Mouse (Mus musculus): ENCODE results near the gene Ncoa4. TPM values are rescaled to one million over a fixed set of nuclear protein-coding genes. Genes with fewer than 3 reads are reported as not detected.
A peak's percentile ranks its signal among the peaks of the same experiment; 100 is the strongest.

Ncoa4 gene
- polyA plus RNA-seq, 1 experiment from 2014 or later = 93.5 TPM

DNA sequence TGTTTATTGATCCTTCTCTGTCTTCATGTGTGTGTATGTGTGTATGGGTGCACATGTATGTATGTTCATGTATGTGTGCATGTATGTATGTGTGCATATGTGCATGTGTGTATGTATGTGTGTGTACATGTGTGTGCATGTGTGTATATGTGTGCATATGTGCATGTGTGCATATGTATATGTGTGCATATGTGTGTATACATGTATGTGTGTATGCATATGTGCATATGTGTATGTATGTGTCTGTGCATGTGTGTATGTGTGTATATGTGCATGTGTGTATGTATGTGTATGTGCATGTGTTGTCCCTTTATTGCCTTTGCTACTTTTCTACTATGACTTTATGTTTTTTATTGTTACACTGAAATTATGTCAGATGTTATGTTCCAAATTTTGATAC, 14.9 kb upstream of the Ncoa4 start:
- Histone ChIP-seq H3K4me3 (no peak overlapping the region), H3K9ac (no peak overlapping the region), H3K27me3 (0 out of 2 replicates have a peak, but pooled peaks cover 4% of the 10 kb centered on the region), H3K4me2 (no peak overlapping the region), H3K4me1 (replicated peaks) (no peaks in the 10 kb centered on the region), H3K27ac (no peak overlapping the region), H3K36me3 (no peaks in the 10 kb centered on the region), H3K9me3 (0 out of 2 replicates have a peak, but pooled peaks cover 12% of the 10 kb centered on the region)
- no peak for ATAC-seq (ENCODE audit: low FRiP score)

DNA sequence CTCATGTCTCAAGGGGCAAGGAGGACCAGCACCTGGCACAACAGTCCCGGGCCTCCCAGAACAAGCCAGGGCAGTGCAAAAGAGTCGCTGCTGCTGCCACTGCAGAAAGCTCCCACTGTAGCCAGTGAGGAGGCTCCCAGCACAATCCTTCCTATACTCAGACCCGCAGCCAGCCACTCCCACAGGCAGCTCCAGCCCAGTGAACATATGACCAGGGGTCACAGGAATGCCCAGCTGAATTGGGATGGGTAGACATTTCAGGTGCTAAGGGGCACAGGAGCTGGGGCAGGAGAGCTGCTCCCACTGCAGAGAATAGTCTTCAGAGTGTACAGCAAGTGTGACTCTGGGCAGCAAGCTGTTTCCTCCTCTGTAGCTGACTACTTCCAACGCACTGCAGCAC, 14.3 kb upstream of the Ncoa4 start:
- no peak for ATAC-seq (ENCODE audit: low FRiP score)
- WGBS = 75% methylated on average over 4 of the region's 4 CpGs
- Histone ChIP-seq H3K4me1 (replicated peaks) (no peaks in the 10 kb centered on the region), H3K9ac (no peak overlapping the region), H3K27ac (no peak overlapping the region), H3K36me3 (no peaks in the 10 kb centered on the region), H3K4me3 (no peak overlapping the region), H3K27me3 (0 out of 2 replicates have a peak, but pooled peaks cover 4% of the 10 kb centered on the region), H3K4me2 (no peak overlapping the region), H3K9me3 (0 out of 2 replicates have a peak, but pooled peaks cover 12% of the 10 kb centered on the region)

DNA sequence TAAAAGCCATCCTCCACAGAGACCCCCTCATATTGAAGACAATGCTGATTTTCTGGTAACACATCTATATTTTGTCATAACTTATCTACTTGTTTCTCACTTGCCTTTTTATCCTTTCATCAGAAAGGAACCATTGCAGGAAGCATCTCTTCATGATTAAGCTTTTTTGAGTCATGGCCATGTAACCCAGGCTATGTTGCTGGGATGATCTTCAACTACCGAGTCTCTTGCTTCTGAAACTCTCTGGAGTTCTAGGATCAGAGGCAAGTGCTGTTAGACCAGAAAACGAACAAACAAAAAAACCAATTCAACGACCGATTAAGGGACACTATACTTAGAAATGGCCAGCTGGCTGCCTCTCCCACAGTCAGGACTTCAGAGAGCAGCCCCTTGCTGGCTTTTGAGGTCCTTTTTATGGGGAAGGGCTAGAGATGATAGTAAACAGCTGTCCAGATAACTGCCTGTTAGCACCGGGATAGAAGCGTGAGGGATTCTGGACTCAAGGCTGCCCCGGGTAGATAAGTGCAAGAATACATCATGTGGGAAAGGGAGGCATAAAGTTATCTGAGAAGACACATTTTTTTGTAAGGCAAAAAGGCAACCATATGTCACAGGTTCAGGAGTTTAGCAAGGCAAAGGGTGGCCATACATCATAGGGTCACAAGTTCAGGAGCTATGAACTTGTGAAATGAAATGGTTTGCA, 13.7 kb upstream of the Ncoa4 start:
- H3K9ac ChIP-seq = no peak overlapping the region
- 0 out of 2 replicates have a peak, but pooled peaks cover 4% of the 10 kb centered on the region for H3K27me3 ChIP-seq
- WGBS = 89% methylated on average over 7 of the region's 7 CpGs

DNA sequence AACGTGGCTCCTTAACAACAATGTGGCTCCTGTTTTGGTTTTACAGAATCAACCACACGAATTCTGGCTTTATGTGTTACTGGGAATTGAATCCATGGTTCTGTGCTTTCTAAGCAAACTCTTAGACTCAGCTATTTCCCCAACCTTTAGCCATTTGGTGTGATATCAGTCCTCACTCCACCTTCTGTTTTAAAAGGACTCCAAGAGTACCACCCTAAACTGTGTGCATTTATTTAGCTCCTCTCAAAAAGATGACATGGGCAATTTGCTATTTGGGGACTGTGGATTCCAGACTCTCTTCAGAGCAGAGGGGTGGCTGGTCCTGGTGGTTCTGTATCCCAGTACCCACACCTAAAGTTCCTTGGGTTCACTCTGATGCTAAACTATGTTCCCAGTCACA, 13.1 kb upstream of the Ncoa4 start:
- Histone ChIP-seq H3K4me2 (no peak overlapping the region), H3K4me3 (no peak overlapping the region), H3K9ac (no peak overlapping the region), H3K27ac (no peak overlapping the region), H3K27me3 (0 out of 2 replicates have a peak, but pooled peaks cover 4% of the 10 kb centered on the region), H3K4me1 (replicated peaks) (no peaks in the 10 kb centered on the region), H3K36me3 (no peaks in the 10 kb centered on the region), H3K9me3 (0 out of 2 replicates have a peak, but pooled peaks cover 12% of the 10 kb centered on the region)
- ATAC-seq (ENCODE audit: low FRiP score) = no peak
- 62% methylated on average over 2 of the region's 2 CpGs for WGBS

More for the DNA sequence above, 13.7 kb upstream of the Ncoa4 start:
- no peak for ATAC-seq (ENCODE audit: low FRiP score)
- no peaks in the 10 kb centered on the region for H3K36me3 ChIP-seq
- H3K4me1 ChIP-seq (replicated peaks) = no peaks in the 10 kb centered on the region
- H3K27ac ChIP-seq = no peak overlapping the region
- no peak overlapping the region for H3K4me2 ChIP-seq
- no peak overlapping the region for H3K4me3 ChIP-seq
- H3K9me3 ChIP-seq = 0 out of 2 replicates have a peak, but pooled peaks cover 12% of the 10 kb centered on the region

DNA sequence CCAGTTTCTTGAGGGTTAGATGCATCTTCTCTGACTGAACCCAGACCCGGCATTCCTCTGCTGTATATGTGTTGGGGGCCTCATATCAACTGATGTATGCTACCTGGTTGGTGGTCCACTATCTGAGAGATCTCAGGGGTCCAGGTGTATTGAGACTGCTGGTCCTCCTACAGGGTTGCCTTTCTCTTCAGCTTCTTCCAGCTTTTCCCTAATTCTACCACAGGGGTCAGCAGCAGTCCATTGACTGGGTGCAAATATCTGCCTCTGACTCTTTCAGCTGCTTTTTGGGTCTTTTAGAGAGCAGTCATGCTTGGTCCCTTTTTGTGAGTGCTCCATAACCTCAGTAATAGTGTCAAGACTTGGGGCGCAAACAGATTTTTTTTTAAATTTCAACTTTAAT, 8.8 kb upstream of the Ncoa4 start:
- ATAC-seq (ENCODE audit: low FRiP score) = no peak

DNA sequence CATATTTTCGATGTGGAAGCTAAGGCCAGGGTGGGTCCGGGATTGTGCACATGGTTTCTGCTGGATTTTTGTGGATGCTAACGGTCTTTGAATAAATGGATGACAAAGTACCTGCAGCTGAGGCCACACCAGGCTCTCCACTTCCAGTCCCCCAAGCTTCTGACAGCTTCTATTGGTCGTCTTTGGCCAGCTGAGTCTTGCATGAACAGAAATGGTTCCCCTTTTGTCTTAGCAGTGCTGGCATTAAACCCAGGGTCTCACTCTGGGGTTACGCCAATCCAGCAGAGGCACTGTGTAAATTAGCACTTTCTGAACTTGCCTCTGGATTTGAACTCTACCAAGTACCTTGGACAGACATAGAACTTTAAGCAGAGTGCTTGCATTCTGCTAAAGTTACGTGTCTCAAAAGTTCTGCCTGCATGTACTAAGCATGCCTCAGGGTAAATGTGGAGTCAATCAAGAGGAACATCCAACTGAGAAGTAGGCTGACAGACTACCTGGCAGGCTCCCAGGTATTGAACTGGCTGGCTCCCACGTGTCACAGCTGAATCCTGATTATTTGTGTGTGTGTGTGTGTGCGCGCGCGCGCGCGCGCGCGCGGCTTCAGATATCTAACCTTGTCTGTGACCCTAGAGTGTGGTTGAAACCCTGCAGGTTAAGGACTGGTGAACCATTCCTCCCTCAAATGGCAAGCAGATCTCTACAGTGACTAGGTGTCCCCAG, 7.3 kb upstream of the Ncoa4 start:
- no peak overlapping the region for H3K9ac ChIP-seq
- no peak overlapping the region for H3K27ac ChIP-seq
- H3K4me1 ChIP-seq (replicated peaks) = no peaks in the 10 kb centered on the region
- ATAC-seq (ENCODE audit: low FRiP score) = no peak
- no peaks in the 10 kb centered on the region for H3K27me3 ChIP-seq
- H3K4me3 ChIP-seq = no peak overlapping the region
- 0 out of 2 replicates have a peak, but pooled peaks cover 7% of the 10 kb centered on the region for H3K9me3 ChIP-seq
- no peaks in the 10 kb centered on the region for H3K36me3 ChIP-seq
- no peak overlapping the region for H3K4me2 ChIP-seq
- WGBS = 90% methylated on average over 18 of the region's 18 CpGs

More for the DNA sequence above, 8.8 kb upstream of the Ncoa4 start:
- WGBS = 90% methylated on average over 2 of the region's 2 CpGs
- 0 out of 2 replicates have a peak, but pooled peaks cover 4% of the 10 kb centered on the region for H3K27me3 ChIP-seq
- no peak overlapping the region for H3K4me2 ChIP-seq
- H3K4me1 ChIP-seq (replicated peaks) = no peaks in the 10 kb centered on the region
- no peaks in the 10 kb centered on the region for H3K36me3 ChIP-seq
- H3K27ac ChIP-seq = no peak overlapping the region
- H3K4me3 ChIP-seq = no peak overlapping the region
- 0 out of 2 replicates have a peak, but pooled peaks cover 12% of the 10 kb centered on the region for H3K9me3 ChIP-seq
- H3K9ac ChIP-seq = no peak overlapping the region

DNA sequence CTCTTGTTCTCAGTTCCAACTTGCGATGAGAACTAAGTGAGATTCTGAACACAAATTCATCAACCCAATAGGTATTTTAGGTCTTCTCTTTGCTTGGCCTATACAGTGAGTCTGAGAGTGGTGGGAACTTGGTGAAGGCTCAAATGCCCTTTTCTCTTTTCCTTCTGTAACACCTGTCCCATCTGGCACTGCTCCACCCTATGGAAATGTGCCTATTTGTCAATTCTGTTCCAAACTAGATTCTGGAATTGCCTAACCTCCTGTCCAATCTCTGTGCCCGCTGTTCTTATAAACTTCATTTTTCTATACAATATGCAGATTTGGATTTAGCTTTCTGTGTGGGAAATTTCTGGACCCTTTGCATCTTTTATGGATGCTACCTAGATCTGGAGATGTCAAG, 6.5 kb upstream of the Ncoa4 start:
- no peak for ATAC-seq (ENCODE audit: low FRiP score)
- Histone ChIP-seq H3K4me1 (replicated peaks) (no peaks in the 10 kb centered on the region), H3K27me3 (no peaks in the 10 kb centered on the region), H3K36me3 (no peaks in the 10 kb centered on the region), H3K9ac (no peak overlapping the region), H3K4me3 (no peak overlapping the region), H3K27ac (no peak overlapping the region), H3K4me2 (no peak overlapping the region), H3K9me3 (0 out of 2 replicates have a peak, but pooled peaks cover 2% of the 10 kb centered on the region)
- 93% methylated on average over 2 of the region's 2 CpGs for WGBS

DNA sequence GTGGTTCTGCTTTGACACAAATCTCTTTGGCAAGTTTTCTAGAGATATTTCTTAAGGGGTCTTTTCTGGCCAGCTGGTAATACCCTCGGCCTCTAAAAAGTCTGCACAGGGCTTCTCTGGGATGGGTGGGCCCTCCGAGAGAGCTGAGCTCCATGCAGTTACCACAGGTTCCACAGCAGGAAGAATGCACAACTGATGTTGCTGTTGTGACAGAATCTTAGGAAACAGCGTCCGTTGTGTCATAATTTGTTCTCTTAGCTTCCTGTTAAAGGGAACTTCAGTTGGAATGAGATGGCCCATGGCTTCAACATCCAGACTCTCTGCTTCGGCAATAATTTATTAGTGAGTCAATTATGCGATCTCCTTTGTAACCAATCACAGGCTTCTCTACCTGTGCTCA, 4.9 kb upstream of the Ncoa4 start:
- no peak for ATAC-seq (ENCODE audit: low FRiP score)
- H3K27ac ChIP-seq = no peak overlapping the region
- H3K9me3 ChIP-seq = no peaks in the 10 kb centered on the region
- no peaks in the 10 kb centered on the region for H3K27me3 ChIP-seq
- H3K4me2 ChIP-seq = no peak overlapping the region
- WGBS = 85% methylated on average over 6 of the region's 6 CpGs
- no peak overlapping the region for H3K4me3 ChIP-seq
- no peaks in the 10 kb centered on the region for H3K36me3 ChIP-seq
- H3K4me1 ChIP-seq (replicated peaks) = peaks cover 6% of the 10 kb centered on the region
- no peak overlapping the region for H3K9ac ChIP-seq

DNA sequence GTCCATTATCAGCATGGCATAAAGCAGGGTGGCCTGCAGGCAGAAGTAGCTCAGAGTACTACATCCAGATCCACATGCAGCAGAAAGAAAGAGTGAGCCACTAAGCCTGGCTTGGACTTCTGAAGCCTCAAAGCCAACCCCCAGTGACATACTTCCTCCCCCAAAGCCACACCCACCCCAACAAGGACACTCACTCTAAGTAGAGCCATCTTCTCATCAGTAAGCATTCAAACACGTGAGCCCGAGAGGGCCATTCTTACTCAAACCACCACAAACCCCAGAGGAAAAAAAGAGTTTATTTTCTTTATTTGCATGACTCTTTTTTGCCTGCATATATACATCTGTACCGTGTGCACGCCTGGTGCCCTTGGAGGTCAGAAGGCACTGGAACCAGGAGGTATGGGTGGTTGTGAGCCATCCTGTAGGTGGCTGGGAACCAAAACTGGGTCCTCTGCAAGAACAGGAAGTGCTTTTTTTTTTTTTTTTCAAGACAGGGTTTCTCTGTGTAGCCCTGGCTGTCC, 455 bp upstream of the Ncoa4 start:
- Histone ChIP-seq H3K9ac (peak overlapping the region; percentile 94), H3K27ac (peak overlapping the region; percentile 71), H3K27me3 (no peaks in the 10 kb centered on the region), H3K9me3 (no peaks in the 10 kb centered on the region), H3K4me2 (peak overlapping the region; percentile 82), H3K4me1 (replicated peaks) (peaks cover 29% of the 10 kb centered on the region), H3K4me3 (peak overlapping the region; percentile 83), H3K36me3 (no peaks in the 10 kb centered on the region)
- 34% methylated on average over 4 of the region's 4 CpGs for WGBS
- peak; percentile 62; the same call in 1 of the 2 replicates for ATAC-seq (ENCODE audit: low FRiP score)

DNA sequence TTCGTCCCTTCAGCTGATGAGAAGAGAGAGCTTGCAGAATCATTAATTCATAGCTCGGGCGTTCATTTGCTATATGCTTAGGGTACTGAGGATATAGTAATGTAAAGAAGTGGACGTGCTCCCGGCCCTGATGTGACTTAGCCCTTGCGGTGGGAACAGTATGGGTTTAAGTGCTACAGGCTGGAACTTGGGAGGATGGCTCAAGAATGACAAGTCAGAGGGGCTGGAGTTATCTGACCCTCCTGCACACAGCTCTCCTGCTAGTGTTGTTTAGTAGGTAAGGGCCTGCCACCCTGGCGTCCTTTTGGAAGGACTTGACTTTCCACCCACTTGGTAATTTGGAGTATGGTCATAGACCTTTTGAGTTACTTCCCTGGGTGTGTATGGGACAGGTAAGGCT, 898 bp downstream of the Ncoa4 start:
- 38% methylated on average over 7 of the region's 7 CpGs for WGBS
- no peaks in the 10 kb centered on the region for H3K36me3 ChIP-seq
- H3K4me1 ChIP-seq (replicated peaks) = peaks cover 35% of the 10 kb centered on the region
- H3K27me3 ChIP-seq = no peaks in the 10 kb centered on the region
- ATAC-seq (ENCODE audit: low FRiP score) = no peak
- H3K4me3 ChIP-seq = peak overlapping the region; percentile 83
- H3K27ac ChIP-seq = peak overlapping the region; percentile 88; the same call in 1 of the 2 replicates
- no peaks in the 10 kb centered on the region for H3K9me3 ChIP-seq
- peak overlapping the region; percentile 94 for H3K9ac ChIP-seq
- H3K4me2 ChIP-seq = peak overlapping the region; percentile 82

DNA sequence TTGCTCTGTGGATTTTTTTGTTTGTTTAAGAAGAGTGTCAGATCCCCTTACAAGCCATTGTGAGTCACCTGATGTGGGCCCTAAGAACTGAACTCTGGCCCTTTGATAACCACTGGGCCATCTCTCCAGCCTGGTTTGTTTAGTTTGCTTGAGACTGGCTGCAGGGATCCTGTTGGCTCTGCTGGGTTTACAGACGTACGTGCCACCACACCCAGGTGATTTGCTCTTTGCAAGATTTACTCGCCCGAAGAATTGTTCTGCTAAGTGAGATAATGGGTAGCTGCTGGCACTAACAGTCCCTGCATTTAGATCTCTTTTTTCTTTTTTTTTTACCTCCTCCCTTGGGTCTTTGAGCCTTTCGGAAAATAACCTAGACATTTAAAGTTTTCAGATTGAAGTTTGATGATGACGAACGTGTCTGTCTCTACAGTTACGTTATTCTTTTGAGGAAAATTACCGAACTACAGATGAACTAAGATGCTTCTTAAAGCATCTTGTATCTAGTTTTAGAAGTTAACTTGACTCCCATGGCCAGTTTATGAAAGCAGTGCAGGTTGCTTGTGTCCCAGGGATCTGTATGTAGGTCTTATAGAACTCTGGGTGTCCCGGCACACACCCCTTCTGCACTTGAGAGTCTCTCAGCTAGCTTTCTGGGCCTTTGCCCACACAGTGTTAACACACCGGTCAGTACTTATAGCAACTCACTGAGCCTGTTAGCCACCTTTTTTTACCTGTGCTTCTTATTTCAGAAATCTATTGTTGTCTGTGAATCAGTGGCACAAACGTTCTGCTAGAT, 1.6 kb downstream of the Ncoa4 start:
- H3K9me3 ChIP-seq = no peaks in the 10 kb centered on the region
- H3K9ac ChIP-seq = peak overlapping the region; percentile 94
- no peaks in the 10 kb centered on the region for H3K27me3 ChIP-seq
- H3K4me1 ChIP-seq (replicated peaks) = peaks cover 37% of the 10 kb centered on the region
- H3K4me2 ChIP-seq = peak overlapping the region; percentile 82
- no peak for ATAC-seq (ENCODE audit: low FRiP score)
- no peaks in the 10 kb centered on the region for H3K36me3 ChIP-seq
- WGBS = 91% methylated on average over 12 of the region's 12 CpGs
- H3K4me3 ChIP-seq = peak overlapping the region; percentile 83
- H3K27ac ChIP-seq = no peak overlapping the region

DNA sequence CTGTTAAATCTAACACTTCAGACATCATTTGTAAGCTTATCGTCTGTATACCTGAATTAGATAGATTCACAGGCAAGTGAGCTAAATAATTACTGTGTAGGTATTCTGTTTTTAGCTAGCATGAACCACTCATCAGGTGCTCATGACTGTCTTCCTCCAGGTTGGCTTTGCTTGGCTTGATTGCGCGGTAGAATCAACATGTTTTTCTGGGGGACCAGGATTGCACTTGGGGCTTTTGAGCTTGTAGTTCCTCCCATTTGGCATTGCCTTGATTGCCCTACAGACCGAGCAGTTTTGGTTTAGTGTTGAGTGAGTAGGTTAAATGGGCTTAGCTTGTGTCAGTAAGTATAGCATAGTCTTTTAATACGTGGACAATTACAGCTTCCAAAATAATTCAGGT, 2.6 kb downstream of the Ncoa4 start:
- Histone ChIP-seq H3K27ac (no peak overlapping the region), H3K9ac (no peak overlapping the region), H3K4me1 (replicated peaks) (peaks cover 37% of the 10 kb centered on the region), H3K27me3 (no peaks in the 10 kb centered on the region), H3K36me3 (no peaks in the 10 kb centered on the region), H3K4me3 (no peak overlapping the region), H3K4me2 (no peak overlapping the region), H3K9me3 (no peaks in the 10 kb centered on the region)
- 93% methylated on average over 5 of the region's 5 CpGs for WGBS
- no peak for ATAC-seq (ENCODE audit: low FRiP score)

Data from hindbrain, embryonic 13.5 days (tissue).